Mouse (Mus musculus) erythroblast, embryonic 14.5 days (primary cell): Measurements from ENCODE around the gene BC030870. TPM values are rescaled to one million over a fixed set of nuclear protein-coding genes. Genes with fewer than 3 reads are reported as not detected.

ENCODE experiments used
- H3K27me3 ChIP-seq: 2 replicates; pipeline ENCODE4 v1.6.1; 2012; ENCODE audit warnings: inconsistent platforms; ENCODE audit not compliant: control insufficient read depth
- H3K36me3 ChIP-seq: 2 replicates; pipeline ENCODE4 v1.6.1; 2012; ENCODE audit warnings: mild to moderate bottlenecking, inconsistent platforms; ENCODE audit not compliant: control insufficient read depth
- H3K4me1 ChIP-seq: 2 replicates; pipeline ENCODE4 v1.6.1; 2012; ENCODE audit warnings: inconsistent platforms; ENCODE audit not compliant: control insufficient read depth
- H3K4me3 ChIP-seq: replicated peaks from 2 replicates; pipeline ENCODE3; 2012; ENCODE audit warnings: moderate library complexity, mild to moderate bottlenecking, inconsistent platforms
- H3K9me3 ChIP-seq: 2 replicates; pipeline ENCODE4 v1.6.1; 2012; ENCODE audit warnings: low read length, inconsistent platforms, mixed read lengths; ENCODE audit not compliant: control insufficient read depth
- GATA1 ChIP-seq: IDR thresholded peaks from 2 replicates; pipeline ENCODE4 v1.6.1; 2012; ENCODE audit warnings: low read length, inconsistent platforms, mixed read lengths
- TAL1 ChIP-seq: IDR thresholded peaks from 3 replicates; pipeline ENCODE4 v1.6.1; 2012; ENCODE audit warnings: low read length, inconsistent platforms, mixed read lengths
- polyA plus RNA-seq: library from polyadenylated mRNA; stranded (reverse); fragments of >175 nt; gene quantifications from 2 replicates; pipeline ENCODE4 v1.2.3, GENCODE M21; 2012

The BC030870 gene
- polyA plus RNA-seq, 1 experiment = not detected

- H3K36me3 ChIP-seq = no peaks in the 10 kb centered on the region
- no peak overlapping the region for H3K4me3 ChIP-seq
- TF ChIP-seq GATA1 = no peak
- TF ChIP-seq TAL1 = no peak
- H3K4me1 ChIP-seq = no peaks in the 10 kb centered on the region
- H3K27me3 ChIP-seq = no peaks in the 10 kb centered on the region
- H3K9me3 ChIP-seq = no peaks in the 10 kb centered on the region; the same call in 1 of the 2 replicates
These were observed 41.2 kb downstream of the BC030870 start for GRCm38 (mm10) chr8:65088120-65088519.

- Histone ChIP-seq H3K36me3 (no peaks in the 10 kb centered on the region), H3K9me3 (no peaks in the 10 kb centered on the region; the same call in 1 of the 2 replicates), H3K4me3 (no peak overlapping the region), H3K27me3 (no peaks in the 10 kb centered on the region), H3K4me1 (no peaks in the 10 kb centered on the region)
- TF ChIP-seq TAL1 = no peak
- no peak for TF ChIP-seq GATA1
These were observed 41.7 kb downstream of the BC030870 start for GRCm38 (mm10) chr8:65087711-65088110.

- Histone ChIP-seq H3K36me3 (no peaks in the 10 kb centered on the region), H3K4me3 (no peak overlapping the region), H3K4me1 (no peaks in the 10 kb centered on the region), H3K9me3 (no peaks in the 10 kb centered on the region; the same call in 1 of the 2 replicates), H3K27me3 (no peaks in the 10 kb centered on the region)
- TF ChIP-seq GATA1 = no peak
- no peak for TF ChIP-seq TAL1
These were observed 43.7 kb downstream of the BC030870 start for GRCm38 (mm10) chr8:65085680-65086079.

GRCm38 (mm10) chr8:65080731-65081130 is 48.6 kb downstream of the BC030870 start:
- TF ChIP-seq TAL1 (no peak), GATA1 (no peak)
- H3K9me3 ChIP-seq = no peaks in the 10 kb centered on the region
- no peak overlapping the region for H3K4me3 ChIP-seq
- H3K36me3 ChIP-seq = no peaks in the 10 kb centered on the region
- no peaks in the 10 kb centered on the region for H3K4me1 ChIP-seq
- H3K27me3 ChIP-seq = no peaks in the 10 kb centered on the region

- no peaks in the 10 kb centered on the region for H3K27me3 ChIP-seq
- no peak for TF ChIP-seq TAL1
- no peak for TF ChIP-seq GATA1
- no peaks in the 10 kb centered on the region for H3K36me3 ChIP-seq
- H3K4me3 ChIP-seq = no peak within 1 kb of the TSS
- peaks cover 2% of the 10 kb centered on the region; the same call in 1 of the 2 replicates for H3K9me3 ChIP-seq
- H3K4me1 ChIP-seq = no peaks in the 10 kb centered on the region
These were observed 54.6 kb downstream of the BC030870 start, which contains the start of gene Gm10663 for GRCm38 (mm10) chr8:65074733-65075132. Gene Gm10663 (plus strand): TSS chr8:65075033.

GRCm38 (mm10) chr8:65070996-65071395 is 58.4 kb downstream of the BC030870 start:
- H3K4me1 ChIP-seq = no peaks in the 10 kb centered on the region
- TF ChIP-seq GATA1 (no peak), TAL1 (no peak)
- H3K27me3 ChIP-seq = no peaks in the 10 kb centered on the region
- H3K36me3 ChIP-seq = no peaks in the 10 kb centered on the region
- H3K4me3 ChIP-seq = no peak overlapping the region
- peaks cover 2% of the 10 kb centered on the region; the same call in 1 of the 2 replicates for H3K9me3 ChIP-seq

- Histone ChIP-seq H3K9me3 (peaks cover 2% of the 10 kb centered on the region; the same call in 1 of the 2 replicates), H3K4me1 (no peaks in the 10 kb centered on the region), H3K4me3 (no peak overlapping the region), H3K27me3 (no peaks in the 10 kb centered on the region), H3K36me3 (no peaks in the 10 kb centered on the region)
- TF ChIP-seq GATA1 (no peak), TAL1 (no peak)
These were observed 60.9 kb downstream of the BC030870 start for GRCm38 (mm10) chr8:65068473-65068819.

GRCm38 (mm10) chr8:65067694-65068472 is 61.5 kb downstream of the BC030870 start:
- H3K27me3 ChIP-seq = no peaks in the 10 kb centered on the region
- H3K9me3 ChIP-seq = peaks cover 2% of the 10 kb centered on the region; the same call in 1 of the 2 replicates
- H3K4me3 ChIP-seq = no peak overlapping the region
- no peaks in the 10 kb centered on the region for H3K4me1 ChIP-seq
- no peaks in the 10 kb centered on the region for H3K36me3 ChIP-seq
- TF ChIP-seq TAL1 (no peak), GATA1 (no peak)

GRCm38 (mm10) chr8:65067031-65067430 is 62.3 kb downstream of the BC030870 start:
- Histone ChIP-seq H3K4me1 (no peaks in the 10 kb centered on the region), H3K4me3 (no peak overlapping the region), H3K9me3 (peaks cover 2% of the 10 kb centered on the region; the same call in 1 of the 2 replicates), H3K36me3 (no peaks in the 10 kb centered on the region), H3K27me3 (no peaks in the 10 kb centered on the region)
- TF ChIP-seq GATA1 (no peak), TAL1 (no peak)
